Mouse (Mus musculus): ENCODE results near the gene Krt78. TPM values are rescaled to one million over a fixed set of nuclear protein-coding genes. Genes with fewer than 3 reads are reported as not detected.
"Not testable (repeated sequence)": the region's sequence is repeated elsewhere in the genome, so short reads cannot be mapped to it uniquely, and the experiment has no call there.

The Krt78 gene
- not detected in 2 replicates for polyA plus RNA-seq (2011; ENCODE audit: insufficient read length, low read depth, missing spikeins)

- TF ChIP-seq POLR2A (IDR thresholded peaks at IDR 0.05; ENCODE audit: low read depth, low read length): no peak
- no peak for TF ChIP-seq CTCF (IDR thresholded peaks at IDR 0.05; ENCODE audit: borderline replicate concordance, insufficient read depth, low read length)
- Histone ChIP-seq H3K27ac (ENCODE audit: insufficient read depth, low read length) (no peak within 1 kb of the TSS), H3K4me1 (ENCODE audit: control insufficient read depth, insufficient read depth, low read length) (no peaks in the 10 kb centered on the region)
These were observed at the start of gene Krt78 for GRCm38 (mm10) chr15:101954187-101954586. TSS of gene Krt78 (minus strand) at chr15:101954287.

GRCm38 (mm10) chr15:102003516-102003915, 49.4 kb upstream of the Krt78 start:
- Histone ChIP-seq H3K4me3 (ENCODE audit: insufficient read depth, low read length) (no peak overlapping the region), H3K4me1 (ENCODE audit: control insufficient read depth, insufficient read depth, low read length) (peaks cover 12% of the 10 kb centered on the region)
- no peak for TF ChIP-seq CTCF (IDR thresholded peaks at IDR 0.05; ENCODE audit: borderline replicate concordance, insufficient read depth, low read length)
- TF ChIP-seq POLR2A (IDR thresholded peaks at IDR 0.05; ENCODE audit: low read depth, low read length): no peak

More at GRCm38 (mm10) chr15:101954187-101954586, at the start of gene Krt78:
- no peak within 1 kb of the TSS for H3K4me3 ChIP-seq (ENCODE audit: insufficient read depth, low read length)

GRCm38 (mm10) chr15:102002646-102003488, 48.8 kb upstream of the Krt78 start:
- Histone ChIP-seq H3K4me3 (ENCODE audit: insufficient read depth, low read length) (no peak overlapping the region), H3K4me1 (ENCODE audit: control insufficient read depth, insufficient read depth, low read length) (peaks cover 12% of the 10 kb centered on the region), H3K27ac (ENCODE audit: insufficient read depth, low read length) (no peak overlapping the region)
- TF ChIP-seq CTCF (IDR thresholded peaks at IDR 0.05; ENCODE audit: borderline replicate concordance, insufficient read depth, low read length): no peak
- TF ChIP-seq POLR2A (IDR thresholded peaks at IDR 0.05; ENCODE audit: low read depth, low read length): no peak

More at GRCm38 (mm10) chr15:102003516-102003915, 49.4 kb upstream of the Krt78 start:
- H3K27ac ChIP-seq (ENCODE audit: insufficient read depth, low read length): no peak overlapping the region

GRCm38 (mm10) chr15:101999676-102000335, 45.7 kb upstream of the Krt78 start:
- H3K4me1 ChIP-seq (ENCODE audit: control insufficient read depth, insufficient read depth, low read length): no peaks in the 10 kb centered on the region
- TF ChIP-seq POLR2A (IDR thresholded peaks at IDR 0.05; ENCODE audit: low read depth, low read length): no peak
- no peak for TF ChIP-seq CTCF (IDR thresholded peaks at IDR 0.05; ENCODE audit: borderline replicate concordance, insufficient read depth, low read length)

GRCm38 (mm10) chr15:101999156-101999555, 45.1 kb upstream of the Krt78 start:
- TF ChIP-seq POLR2A (IDR thresholded peaks at IDR 0.05; ENCODE audit: low read depth, low read length): no peak
- no peak for TF ChIP-seq CTCF (IDR thresholded peaks at IDR 0.05; ENCODE audit: borderline replicate concordance, insufficient read depth, low read length)
- H3K4me1 ChIP-seq (ENCODE audit: control insufficient read depth, insufficient read depth, low read length): no peaks in the 10 kb centered on the region
- no peak overlapping the region for H3K4me3 ChIP-seq (ENCODE audit: insufficient read depth, low read length)
- no peak overlapping the region for H3K27ac ChIP-seq (ENCODE audit: insufficient read depth, low read length)

More at GRCm38 (mm10) chr15:101999676-102000335, 45.7 kb upstream of the Krt78 start:
- Histone ChIP-seq H3K27ac (ENCODE audit: insufficient read depth, low read length) (no peak overlapping the region), H3K4me3 (ENCODE audit: insufficient read depth, low read length) (no peak overlapping the region)

- not testable (repeated sequence) for H3K27ac ChIP-seq (ENCODE audit: insufficient read depth, low read length); H3K4me1 ChIP-seq (ENCODE audit: control insufficient read depth, insufficient read depth, low read length); H3K4me3 ChIP-seq (ENCODE audit: insufficient read depth, low read length)
These were observed 42.5 kb upstream of the Krt78 start for GRCm38 (mm10) chr15:101996450-101997078.

- Histone ChIP-seq H3K4me1 (ENCODE audit: control insufficient read depth, insufficient read depth, low read length) (no peaks in the 10 kb centered on the region), H3K4me3 (ENCODE audit: insufficient read depth, low read length) (no peak overlapping the region), H3K27ac (ENCODE audit: insufficient read depth, low read length) (no peak overlapping the region)
- TF ChIP-seq POLR2A (IDR thresholded peaks at IDR 0.05; ENCODE audit: low read depth, low read length) (no peak), CTCF (IDR thresholded peaks at IDR 0.05; ENCODE audit: borderline replicate concordance, insufficient read depth, low read length) (no peak)
These were observed 41.6 kb upstream of the Krt78 start for GRCm38 (mm10) chr15:101995484-101996236.

- Histone ChIP-seq H3K4me1 (ENCODE audit: control insufficient read depth, insufficient read depth, low read length) (no peaks in the 10 kb centered on the region), H3K27ac (ENCODE audit: insufficient read depth, low read length) (no peak overlapping the region), H3K4me3 (ENCODE audit: insufficient read depth, low read length) (no peak overlapping the region)
- no peak for TF ChIP-seq CTCF (IDR thresholded peaks at IDR 0.05; ENCODE audit: borderline replicate concordance, insufficient read depth, low read length)
- TF ChIP-seq POLR2A (IDR thresholded peaks at IDR 0.05; ENCODE audit: low read depth, low read length): no peak
These were observed 40.3 kb upstream of the Krt78 start for GRCm38 (mm10) chr15:101994365-101994764.

GRCm38 (mm10) chr15:101990946-101991345, 36.9 kb upstream of the Krt78 start:
- Histone ChIP-seq H3K27ac (ENCODE audit: insufficient read depth, low read length) (no peak overlapping the region), H3K4me1 (ENCODE audit: control insufficient read depth, insufficient read depth, low read length) (no peaks in the 10 kb centered on the region), H3K4me3 (ENCODE audit: insufficient read depth, low read length) (no peak overlapping the region)
- TF ChIP-seq CTCF (IDR thresholded peaks at IDR 0.05; ENCODE audit: borderline replicate concordance, insufficient read depth, low read length) (no peak), POLR2A (IDR thresholded peaks at IDR 0.05; ENCODE audit: low read depth, low read length) (no peak)

Data from embryonic fibroblast, embryonic 13.5 days (primary cell).